Mouse (Mus musculus): ENCODE measurements around the gene Nfu1.

Gene Nfu1

DNA sequence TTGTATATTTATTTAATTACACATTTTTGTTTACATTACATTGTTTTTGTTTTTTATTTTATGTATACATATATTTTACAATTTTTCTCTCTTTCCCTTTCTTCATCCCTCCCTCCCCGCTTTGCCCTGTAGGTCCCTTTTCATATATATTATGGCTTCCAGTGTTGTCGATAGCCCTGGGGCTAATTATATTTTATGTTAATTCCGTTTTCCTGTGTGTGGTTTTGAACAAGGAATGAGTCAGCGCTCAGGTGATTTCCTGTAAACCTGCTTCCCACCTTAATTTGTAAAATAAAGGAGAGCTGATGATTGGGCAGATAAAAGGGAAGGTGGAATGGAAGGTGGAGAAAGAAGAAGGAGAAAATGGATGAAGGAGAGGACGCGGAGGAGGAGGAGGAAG, at the start of gene Nfu1:
TSS of gene Nfu1 (plus strand) at position 350 of the 400 bp plus-strand sequence.
- in situ Hi-C loops (cut with MboI; ENCODE audit: unreplicated experiment in 2 of 2): loop anchor here (5.0 to 10.0 kb wide), 2 partner anchors 197 to 264 kb away; no protein-coding TSS in a partner anchor

- in situ Hi-C loops (cut with MboI; ENCODE audit: unreplicated experiment in 2 of 2): no loop called here
Observed at GRCm38 (mm10) chr6:86963987-86964685, 44.9 kb upstream of the Nfu1 start.

- in situ Hi-C loops (cut with MboI; ENCODE audit: unreplicated experiment in 2 of 2): no loop called here
Observed at GRCm38 (mm10) chr6:86967166-86967565, 41.9 kb upstream of the Nfu1 start.

DNA sequence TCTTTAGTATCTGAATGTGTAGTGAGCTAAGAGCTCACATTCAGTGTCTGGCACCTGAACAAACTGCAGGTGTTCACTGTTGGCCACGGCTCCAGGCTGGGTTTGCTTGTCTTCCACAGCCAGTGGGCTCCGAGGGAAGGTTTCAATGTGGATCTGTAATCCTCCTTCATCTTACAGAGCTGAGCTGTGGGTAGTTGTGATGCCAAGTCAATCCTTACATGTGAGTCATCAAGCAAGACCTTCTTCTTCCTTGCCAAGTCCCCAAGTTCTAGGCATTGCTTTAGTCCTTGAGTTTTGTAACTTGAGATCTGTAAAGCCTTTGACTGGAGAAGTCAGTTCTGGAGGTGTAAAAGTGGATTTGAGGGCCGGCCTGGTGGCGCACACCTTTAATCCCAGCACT, 35.1 kb upstream of the Nfu1 start:
- in situ Hi-C loops (cut with MboI; ENCODE audit: unreplicated experiment in 2 of 2): no loop called here

DNA sequence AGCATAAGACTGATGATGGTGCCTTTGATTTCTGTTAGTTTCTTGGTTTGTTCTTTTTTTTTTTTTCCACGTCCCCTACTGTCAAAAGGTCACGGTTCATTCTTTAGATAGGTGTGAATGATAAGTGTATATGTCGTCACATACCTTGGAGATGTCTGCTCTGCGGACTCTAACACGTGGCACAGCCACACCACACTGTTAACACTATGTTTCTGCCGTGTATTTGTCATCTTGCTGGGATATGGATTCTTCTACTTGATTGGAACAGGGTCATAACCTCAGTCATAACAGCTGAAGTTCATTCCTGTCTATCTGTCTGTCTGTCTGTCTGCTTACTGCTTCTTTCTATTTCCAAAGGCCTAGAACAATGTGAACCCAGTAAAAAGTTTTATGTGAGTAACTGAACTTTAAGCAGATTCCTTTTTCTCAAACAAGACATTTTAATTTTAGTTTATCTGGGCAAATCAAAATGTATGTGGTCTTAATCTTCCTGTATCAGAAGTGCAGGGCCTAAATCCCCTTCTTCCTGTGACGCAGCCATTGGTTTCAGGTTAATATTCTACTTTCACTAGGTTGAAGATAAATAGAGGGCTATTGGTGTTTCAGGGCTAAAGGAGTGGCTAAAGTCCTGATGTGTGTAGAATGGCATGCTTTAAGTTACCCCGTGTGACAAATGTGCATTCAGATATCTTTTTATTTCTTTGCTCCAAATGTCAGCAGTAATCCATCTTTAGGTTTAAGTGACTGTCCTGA, 30.7 kb upstream of the Nfu1 start:
- in situ Hi-C loops (cut with MboI; ENCODE audit: unreplicated experiment in 2 of 2): no loop called here

DNA sequence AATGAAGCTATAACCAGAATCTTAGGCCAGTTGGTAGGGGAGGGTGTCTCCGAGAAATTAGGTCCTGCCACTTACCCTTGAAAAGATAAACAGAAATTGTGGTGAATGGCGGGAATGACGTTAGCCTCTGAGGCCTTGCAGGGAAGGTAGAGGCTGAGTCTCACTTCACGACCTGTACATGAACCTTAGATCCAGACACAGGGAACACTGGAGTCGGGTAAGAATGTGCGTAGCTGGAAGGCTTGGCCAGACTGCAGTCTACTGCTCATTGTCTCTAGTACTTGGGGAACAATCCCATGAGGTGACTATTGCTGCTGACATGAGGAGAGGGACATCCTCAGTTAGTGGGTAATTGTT, 30.1 kb upstream of the Nfu1 start:
- in situ Hi-C loops (cut with MboI; ENCODE audit: unreplicated experiment in 2 of 2): no loop called here

GRCm38 (mm10) chr6:86981206-86981605, 27.8 kb upstream of the Nfu1 start:
- in situ Hi-C loops (cut with MboI; ENCODE audit: unreplicated experiment in 2 of 2): no loop called here

DNA sequence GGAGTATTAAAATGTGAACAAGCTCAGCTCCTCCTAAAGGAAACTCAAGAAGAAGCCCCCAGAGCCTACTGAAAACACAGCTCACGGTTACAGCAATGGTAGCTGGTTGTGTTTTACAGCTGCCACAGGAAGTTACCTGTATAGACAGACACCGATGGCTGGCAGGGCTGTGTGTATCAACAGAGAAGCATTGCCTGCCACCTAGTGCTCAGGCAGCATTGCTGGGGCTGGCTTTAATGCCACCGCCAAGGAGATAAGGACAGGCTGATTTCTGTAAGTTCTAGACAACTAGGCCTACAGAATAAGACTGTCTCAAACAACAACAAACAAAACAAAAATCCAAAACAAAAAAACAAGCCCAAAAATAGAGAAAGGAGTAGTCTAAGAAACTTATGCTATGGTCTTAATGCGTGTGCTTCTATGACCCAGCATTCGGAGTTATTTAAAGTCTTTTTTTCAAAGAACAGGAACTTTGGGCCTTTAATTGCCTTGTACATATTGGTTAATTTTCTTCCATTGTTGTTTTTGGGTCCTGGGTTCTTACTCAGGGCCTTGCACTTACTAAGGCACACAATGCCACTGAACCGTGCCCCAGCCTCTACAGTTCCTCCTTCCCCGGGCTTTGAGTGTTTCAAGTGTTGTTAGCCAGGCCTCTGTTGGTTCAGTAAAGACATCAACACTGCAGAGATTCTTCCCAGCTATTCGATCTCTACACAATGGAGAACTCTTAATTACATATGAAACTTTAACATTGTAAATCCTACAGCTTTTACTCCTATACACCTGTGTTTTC, 23.5 kb upstream of the Nfu1 start:
- in situ Hi-C loops (cut with MboI; ENCODE audit: unreplicated experiment in 2 of 2): no loop called here

DNA sequence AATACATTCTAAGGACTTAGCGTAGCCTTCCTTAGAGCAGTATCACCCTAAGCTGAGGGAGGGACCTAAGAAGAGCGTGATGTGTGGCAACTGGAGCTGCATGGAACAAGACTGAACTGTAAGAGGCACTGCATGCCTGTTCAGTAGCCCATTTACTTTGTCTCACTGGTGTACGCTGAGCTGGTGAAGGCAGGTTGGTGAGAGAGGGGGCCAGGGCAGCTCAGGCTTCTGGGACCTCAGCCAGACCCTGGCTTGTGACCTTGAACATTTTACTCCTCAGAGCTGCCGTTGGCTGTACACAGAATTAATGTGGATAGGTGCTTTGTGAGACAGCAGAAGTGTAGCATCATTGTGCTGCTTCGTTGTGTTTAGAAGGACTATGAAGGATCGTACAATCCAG, 19.5 kb upstream of the Nfu1 start:
- in situ Hi-C loops (cut with MboI; ENCODE audit: unreplicated experiment in 2 of 2): no loop called here

DNA sequence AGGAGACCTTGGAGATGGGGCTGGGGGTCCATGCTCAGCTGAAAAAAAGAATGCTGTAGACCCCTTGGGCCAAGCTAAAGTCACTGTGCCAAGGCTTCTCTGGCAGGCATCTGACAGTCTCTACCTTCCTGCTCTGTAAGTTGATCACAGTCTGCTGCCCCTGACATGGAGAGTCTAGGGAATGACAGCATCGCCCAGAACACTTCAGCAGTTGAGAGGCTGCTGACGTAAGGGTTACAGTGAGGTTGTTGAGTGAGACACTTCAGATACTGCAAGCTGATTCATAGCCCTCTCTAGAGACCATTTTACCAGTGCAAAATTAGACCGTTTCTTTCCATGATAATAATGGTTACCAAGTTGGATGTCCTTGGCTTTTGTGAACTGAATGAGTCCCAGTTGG, 18.0 kb upstream of the Nfu1 start:
- in situ Hi-C loops (cut with MboI; ENCODE audit: unreplicated experiment in 2 of 2): no loop called here

DNA sequence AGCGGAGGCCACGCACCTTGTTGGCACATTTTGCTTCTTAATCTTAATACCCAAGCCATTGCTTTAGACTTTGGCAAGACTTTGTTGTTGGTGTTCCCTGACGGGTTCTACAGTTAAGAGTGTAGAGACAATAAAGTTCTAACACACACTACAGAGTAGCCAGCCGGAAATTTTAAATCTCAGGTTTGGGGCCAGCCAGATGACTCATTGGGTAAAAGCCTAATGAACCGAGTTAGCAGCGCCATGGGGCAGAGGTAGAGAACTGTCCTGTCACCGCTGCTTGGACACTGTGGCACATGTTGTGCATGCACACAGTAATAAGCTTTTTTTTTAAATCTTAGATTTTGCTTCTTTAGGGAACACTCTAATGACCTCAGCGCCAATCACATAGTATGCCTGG, 16.7 kb upstream of the Nfu1 start:
- in situ Hi-C loops (cut with MboI; ENCODE audit: unreplicated experiment in 2 of 2): no loop called here

DNA sequence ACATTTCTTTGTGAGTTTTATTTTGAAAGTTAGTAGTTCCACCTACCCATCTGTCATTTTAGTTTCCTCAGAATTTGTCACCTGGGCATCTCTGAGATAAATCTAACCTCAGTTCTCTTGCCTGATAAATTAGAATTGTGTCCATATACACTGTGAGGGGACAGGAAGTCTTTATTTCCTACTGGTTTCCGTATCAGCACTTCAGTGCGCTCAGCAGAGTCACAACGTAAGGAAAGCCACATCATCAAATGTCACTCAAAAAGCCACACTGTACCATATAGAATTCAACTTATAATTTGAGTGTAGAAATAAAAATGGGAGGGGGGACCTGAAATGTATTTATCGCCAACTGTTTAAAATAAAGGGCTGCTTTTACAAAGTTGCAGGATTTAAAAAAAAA, 14.8 kb upstream of the Nfu1 start:
- in situ Hi-C loops (cut with MboI; ENCODE audit: unreplicated experiment in 2 of 2): no loop called here

DNA sequence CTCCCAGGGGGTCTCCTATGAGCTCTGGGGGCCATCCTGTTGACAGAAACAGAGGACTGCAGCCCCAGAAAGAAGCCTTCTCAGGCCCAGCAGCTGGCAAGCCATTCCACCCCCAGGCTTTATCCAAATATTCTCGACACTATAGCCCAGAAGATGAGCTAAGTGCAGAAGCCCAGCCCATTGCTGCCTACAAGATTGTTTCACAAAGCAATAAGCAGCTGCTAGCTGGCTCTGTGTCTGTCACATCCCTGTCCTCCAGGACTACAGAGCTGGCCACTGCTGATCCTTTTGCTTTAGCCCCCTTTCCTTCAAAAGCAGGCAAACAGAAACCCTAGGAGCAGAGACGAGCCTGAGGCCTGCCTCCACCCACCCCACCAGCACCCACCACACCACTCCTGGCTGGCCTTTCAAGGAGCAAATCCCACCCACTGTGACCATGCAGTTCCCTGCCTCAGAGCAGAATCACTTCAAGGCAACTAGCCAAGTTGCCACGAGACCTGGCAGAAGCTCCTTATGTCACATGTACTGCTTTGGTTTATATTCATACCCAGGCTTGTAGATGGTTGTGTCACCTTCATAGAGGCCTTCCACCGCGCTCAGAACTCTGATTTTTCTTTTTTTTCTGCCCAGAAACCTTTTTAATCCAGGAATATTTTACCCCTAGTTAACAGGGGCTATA, 12.3 kb upstream of the Nfu1 start:
- in situ Hi-C loops (cut with MboI; ENCODE audit: unreplicated experiment in 2 of 2): loop anchor here in 1 of 2 experiments (5.0 kb wide), 1 partner anchor 69 kb away; no protein-coding TSS in a partner anchor

DNA sequence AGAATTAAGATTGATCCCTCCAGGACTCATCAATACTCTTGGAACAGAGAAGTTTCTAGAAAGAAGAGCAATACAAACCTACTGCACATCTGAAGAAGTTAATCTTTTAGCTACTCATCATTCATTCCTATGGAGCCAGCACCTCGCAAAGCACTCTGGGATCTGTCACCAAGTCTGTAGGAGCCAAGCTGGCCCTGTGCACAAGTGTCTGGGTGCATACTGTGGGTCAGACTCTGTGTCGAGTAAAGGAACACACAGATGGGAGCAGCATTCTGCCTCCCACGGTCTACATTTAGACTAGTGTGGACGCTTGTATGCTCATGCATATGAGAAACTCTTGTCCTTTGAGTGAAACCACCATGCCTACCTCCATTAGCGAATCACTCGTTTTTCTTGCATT, 11.7 kb upstream of the Nfu1 start:
- in situ Hi-C loops (cut with MboI; ENCODE audit: unreplicated experiment in 2 of 2): loop anchor here in 1 of 2 experiments (5.0 kb wide), 1 partner anchor 70 kb away; no protein-coding TSS in a partner anchor

GRCm38 (mm10) chr6:87001995-87002394, 7.0 kb upstream of the Nfu1 start:
- in situ Hi-C loops (cut with MboI; ENCODE audit: unreplicated experiment in 2 of 2): loop anchor here in 1 of 2 experiments (5.0 to 10.0 kb wide), 2 partner anchors 75 to 257 kb away; no protein-coding TSS in a partner anchor

- in situ Hi-C loops (cut with MboI; ENCODE audit: unreplicated experiment in 2 of 2): loop anchor here in 1 of 2 experiments (5.0 to 10.0 kb wide), 2 partner anchors 75 to 258 kb away; no protein-coding TSS in a partner anchor
Observed at GRCm38 (mm10) chr6:87002521-87003055, 6.4 kb upstream of the Nfu1 start.

- in situ Hi-C loops (cut with MboI; ENCODE audit: unreplicated experiment in 2 of 2): loop anchor here in 1 of 2 experiments (5.0 to 10.0 kb wide), 2 partner anchors 77 to 259 kb away; no protein-coding TSS in a partner anchor
Observed at GRCm38 (mm10) chr6:87004099-87004498, 4.9 kb upstream of the Nfu1 start.

DNA sequence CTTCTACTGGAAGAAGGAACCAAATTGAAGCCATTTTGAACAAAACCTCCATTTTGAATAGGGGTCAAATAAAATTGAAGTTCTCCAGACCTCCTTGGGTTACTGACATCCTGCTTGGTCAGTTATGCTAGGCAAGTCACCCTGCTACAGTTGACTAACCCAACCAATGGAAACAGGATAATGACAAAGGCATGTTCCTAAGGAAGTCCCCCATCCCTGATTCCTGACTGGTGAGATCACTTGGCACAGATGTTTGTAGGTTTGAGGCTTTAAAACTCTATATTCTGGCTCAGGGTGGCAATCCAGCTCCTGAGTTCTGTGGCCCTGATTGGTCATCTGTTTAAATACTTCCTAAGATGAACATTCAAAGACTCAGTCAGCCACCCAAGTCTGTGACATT, 3.5 kb upstream of the Nfu1 start:
- in situ Hi-C loops (cut with MboI; ENCODE audit: unreplicated experiment in 2 of 2): loop anchor here (5.0 to 10.0 kb wide), 2 partner anchors 193 to 261 kb away; no protein-coding TSS in a partner anchor

GRCm38 (mm10) chr6:87009692-87010328, 774 bp downstream of the Nfu1 start:
- in situ Hi-C loops (cut with MboI; ENCODE audit: unreplicated experiment in 2 of 2): loop anchor here (5.0 to 10.0 kb wide), 2 partner anchors 198 to 265 kb away; no protein-coding TSS in a partner anchor
